11 mouse cellular contexts compared by ENCODE assay signal in genomic region chr8:47411321-47411720, GRCm38 (mm10). TPM values are rescaled to one million over a fixed set of nuclear protein-coding genes. Genes with fewer than 3 reads are reported as not detected.
DNase-seq lines count a peak whose midpoint lies in the region; ATAC-seq and TF ChIP-seq lines count a peak whose summit lies in the region.
"Had no signal": no experiment of that assay in that cellular context is flagged by ENCODE, and none has a peak within 500 bp of the region (broad histone marks: within the 10 kb centered on the region; RNA-seq: fewer than 3 reads in every experiment).

No protein-coding gene starts in this region.

- H3K36me3 ChIP-seq in hindbrain, embryonic 15.5 days = no peaks in the 10 kb centered on the region
- H3K36me3 ChIP-seq: midbrain, embryonic 12.5 days had no signal

- H3K9me3 ChIP-seq in hindbrain, embryonic 15.5 days = no peaks in the 10 kb centered on the region
- H3K9me3 ChIP-seq: midbrain, embryonic 12.5 days had no signal

- no peak overlapping the region for H3K9ac ChIP-seq in hindbrain, embryonic 15.5 days
- H3K9ac ChIP-seq: midbrain, embryonic 12.5 days had no signal

- H3K27ac ChIP-seq in gastrocnemius, adult 2 months = no peak overlapping the region
- no peak overlapping the region for H3K27ac ChIP-seq in layer of hippocampus, adult 2 months
- no peak overlapping the region for H3K27ac ChIP-seq in hindbrain, embryonic 15.5 days (replicated peaks)
- H3K27ac ChIP-seq in olfactory bulb, adult 2 months (ENCODE audit: insufficient read depth, low read depth, low read length) = no peak overlapping the region
- H3K27ac ChIP-seq: midbrain, embryonic 12.5 days had no signal

- 4% methylated on average over 12 of the region's 12 CpGs for WGBS in hindbrain, embryonic 15.5 days
- 18% methylated on average over 12 of the region's 12 CpGs for WGBS in olfactory bulb, adult 2 months

- H3K4me3 ChIP-seq in gastrocnemius, adult 2 months = peak overlapping the region; percentile 87
- H3K4me3 ChIP-seq in layer of hippocampus, adult 2 months = peak overlapping the region; percentile 93; the same call in 1 of the 2 replicates
- H3K4me3 ChIP-seq in hindbrain, embryonic 15.5 days = no peak overlapping the region
- H3K4me3 ChIP-seq in olfactory bulb, adult 2 months (ENCODE audit: insufficient read depth, low read depth, low read length) = 0 out of 2 replicates have a peak overlapping the region, but pooled peaks have one; percentile 15
- H3K4me3 ChIP-seq: midbrain, embryonic 12.5 days had no signal

- peaks cover 71% of the 10 kb centered on the region for H3K27me3 ChIP-seq in hindbrain, embryonic 15.5 days

- TF ChIP-seq CTCF in gastrocnemius, adult 2 months (IDR thresholded peaks at IDR 0.05) = no peak
- no peak for TF ChIP-seq CTCF in layer of hippocampus, adult 2 months (conservative IDR thresholded peaks at IDR 0.05)
- no peak for TF ChIP-seq CTCF in olfactory bulb, adult 2 months (IDR thresholded peaks at IDR 0.05; ENCODE audit: insufficient read depth, low read depth, low read length)

- ATAC-seq in hindbrain, embryonic 15.5 days (ENCODE audit: low FRiP score, low read depth) = no peak

- H3K4me2 ChIP-seq in hindbrain, embryonic 15.5 days = 0 out of 2 replicates have a peak overlapping the region, but pooled peaks have one; percentile 96

- no peak for DNase-seq in gastrocnemius, adult 2 months
- DNase-seq in gastrocnemius, postnatal 36 days = no peak
- no peak for DNase-seq in layer of hippocampus, adult 2 months (ENCODE audit: low spot score in 2 of 2)
- no peak for DNase-seq in layer of hippocampus, postnatal 14 days (ENCODE audit: low spot score in 2 of 2)
- DNase-seq in frontal cortex, adult 2 months (ENCODE audit: extremely low spot score in 1 of 2, low spot score in 1 of 2) = no peak
- DNase-seq in right cerebral cortex, adult 18-20 months = no peak
- DNase-seq: cerebellum, adult 11 months; gastrocnemius, postnatal 10 days had no signal

- H3K4me1 ChIP-seq in hindbrain, embryonic 15.5 days (replicated peaks) = peaks cover 26% of the 10 kb centered on the region
- peaks cover 18% of the 10 kb centered on the region for H3K4me1 ChIP-seq in olfactory bulb, adult 2 months (ENCODE audit: control insufficient read depth, insufficient read depth, low read length)

- no peak for TF ChIP-seq POLR2A in olfactory bulb, adult 2 months (IDR thresholded peaks at IDR 0.05; ENCODE audit: insufficient read depth, low read depth, low read length)

- intact Hi-C loops in gastrocnemius, adult 2 months (cut with DNase I) = no loop called here
- intact Hi-C loops in gastrocnemius, postnatal 36 days (cut with DNase I) = no loop called here

RNA-seq across cellular contexts. Expression of gene Stox2, which starts 34.8 kb away (rescaled TPM):
- total RNA-seq in gastrocnemius, adult 2 months (2021) = 1 to 10 TPM; 7.3 to 9.5 TPM
- total RNA-seq in gastrocnemius, postnatal 36 days (2021) = 1 to 10 TPM; 6.2 to 6.3 TPM
- total RNA-seq in layer of hippocampus, adult 2 months (2021) = 10 to 100 TPM; 85.3 to 86.3 TPM
- 10 to 100 TPM; 84.6 to 87.7 TPM for total RNA-seq in layer of hippocampus, postnatal 14 days (2021)
- polyA plus RNA-seq in hindbrain, embryonic 15.5 days (2015; fragmentation: Nextera tagmentation; extraction: Ambion mirVana) = 43.3 and 43.5 TPM in 2 replicates
- 219 and 288 TPM in 2 replicates for polyA plus RNA-seq in olfactory bulb, adult 2 months (2012; ENCODE audit: insufficient read depth, insufficient read length, low replicate concordance, missing spikeins)
- 28.0 and 29.4 TPM in 2 replicates for polyA plus RNA-seq in frontal cortex, adult 2 months (2012; rRNA removed)

Comparison
In these comparisons a context has a peak if more than half of its experiments do, and no peak if none do; other contexts are left out.
1. RNA of gene Stox2, which starts 34.8 kb away (total RNA-seq): 84.6 to 87.7 TPM in layer of hippocampus, postnatal 14 days and 85.3 to 86.3 TPM in layer of hippocampus, adult 2 months; 7.3 to 9.5 TPM in gastrocnemius, adult 2 months and 6.2 to 6.3 TPM in gastrocnemius, postnatal 36 days; every median in the first group is over 4 times any median in the second.